Mouse (Mus musculus) left cerebral cortex, postnatal 14 days (tissue): ENCODE results near the gene Cyth1. TPM values are rescaled to one million over a fixed set of nuclear protein-coding genes. Genes with fewer than 3 reads are reported as not detected.

Experiments
- DNase-seq, 2 experiments: peaks; one replicate each; pipeline ENCODE4 v3.0.0; 2021 to 2022; ENCODE audit warnings: low spot score in 2 of 2, mixed read lengths in 1 of 2
- intact Hi-C: fragments of 180-260 bp; cut with DNase I; formaldehyde crosslinking; loops from one replicate; pipeline ENCODE4 v1.15.1; 2025
- total RNA-seq, 2 experiments: library from RNA; stranded (reverse); gene quantifications; 2 replicates each; pipeline ENCODE4 v1.2.3; 2021

The Cyth1 gene
- total RNA-seq, 2 experiments from 2014 or later = 62.5 to 71.8 TPM

GRCm38 (mm10) chr11:118091002-118091670 lies 157.3 kb downstream of the Cyth1 start:
- intact Hi-C loops = no loop called here
- DNase-seq = no peak

- DNase-seq = no peak
- intact Hi-C loops = no loop called here
Measured at GRCm38 (mm10) chr11:118088896-118089295, 159.5 kb downstream of the Cyth1 start.

- intact Hi-C loops = no loop called here
Measured at GRCm38 (mm10) chr11:118085961-118086360, 162.4 kb downstream of the Cyth1 start.

GRCm38 (mm10) chr11:118085176-118085575 lies 163.2 kb downstream of the Cyth1 start:
- intact Hi-C loops = no loop called here
- DNase-seq = no peak

More at GRCm38 (mm10) chr11:118085961-118086360, 162.4 kb downstream of the Cyth1 start:
- no peak for DNase-seq

GRCm38 (mm10) chr11:118084266-118084665 lies 164.1 kb downstream of the Cyth1 start:
- intact Hi-C loops = loop anchor here (5.0 kb wide), 1 partner anchor 133 kb away; no protein-coding TSS in a partner anchor
- no peak for DNase-seq

GRCm38 (mm10) chr11:118083811-118084210 lies 164.6 kb downstream of the Cyth1 start:
- peak; percentile 64 to 82 for DNase-seq
- intact Hi-C loops = loop anchor here (5.0 kb wide), 1 partner anchor 133 kb away; no protein-coding TSS in a partner anchor

GRCm38 (mm10) chr11:118082294-118082693 lies 166.1 kb downstream of the Cyth1 start:
- DNase-seq = no peak
- intact Hi-C loops = loop anchor here (5.0 kb wide), 1 partner anchor 135 kb away; no protein-coding TSS in a partner anchor

Other genes starting within 250 kb of the Cyth1 start
- gene Dnah17, start 118.0 kb downstream of the Cyth1 start, total RNA-seq = under 1 TPM; 0.08 to 0.33 TPM
- gene Usp36, start 41.7 kb upstream of the Cyth1 start, total RNA-seq = 10 to 100 TPM; 24.8 to 26.3 TPM
- gene Cep295nl, start 93.9 kb upstream of the Cyth1 start, total RNA-seq = 1 to 10 TPM; 1.2 to 1.3 TPM
- 100 to 1,000 TPM; 287 to 330 TPM for gene Timp2, start 107.1 kb upstream of the Cyth1 start, total RNA-seq
- gene Lgals3bp, start 153.5 kb upstream of the Cyth1 start, total RNA-seq = 10 to 100 TPM; 12.3 to 14.1 TPM
- 10 to 100 TPM; 38.2 to 40.0 TPM for gene Cant1, start 170.5 kb upstream of the Cyth1 start, total RNA-seq
- gene C1qtnf1, start 179.6 kb upstream of the Cyth1 start, total RNA-seq = 1 to 10 TPM; 6.8 to 9.8 TPM
- 10 to 100 TPM; 13.3 to 13.6 TPM for gene Engase, start 228.2 kb upstream of the Cyth1 start, total RNA-seq